Mouse (Mus musculus): ENCODE data around the gene Vmn1r33. TPM values are rescaled to one million over a fixed set of nuclear protein-coding genes. Genes with fewer than 3 reads are reported as not detected.
"Not testable (repeated sequence)": the region's sequence is repeated elsewhere in the genome, so short reads cannot be mapped to it uniquely, and the experiment has no call there.

The Vmn1r33 gene
- not detected for total RNA-seq (2021)
- long read RNA-seq, experiment 1: 0 reads
- long read RNA-seq, experiment 2: 0 reads

GRCm38 (mm10) chr6:66618182-66618581 lies at the start of gene Vmn1r33:
Gene Vmn1r33 (minus strand): TSS chr6:66618282.
- not testable (repeated sequence) for DNase-seq (ENCODE audit: low spot score in 2 of 2)

GRCm38 (mm10) chr6:66643779-66644178 lies 25.7 kb upstream of the Vmn1r33 start, which contains the start of gene Vmn1r34:
Gene Vmn1r34 (minus strand): TSS chr6:66643879.
- DNase-seq (ENCODE audit: low spot score in 2 of 2): no peak

- no peak for DNase-seq (ENCODE audit: low spot score in 2 of 2)
Measured at GRCm38 (mm10) chr6:66595804-66596203, 22.3 kb downstream of the Vmn1r33 start.

Other genes with a start within 250 kb of the Vmn1r33 start
- 1 to 10 TPM; 8.9 to 9.2 TPM for gene Mad2l1, start 82.9 kb downstream of the Vmn1r33 start, total RNA-seq (2021)
- not detected for gene Vmn1r32, start 58.2 kb downstream of the Vmn1r33 start, total RNA-seq (2021)
- not detected for gene Vmn1r34, start 25.6 kb upstream of the Vmn1r33 start, total RNA-seq (2021)
- gene Vmn1r35, start 67.6 kb upstream of the Vmn1r33 start, total RNA-seq (2021): not detected
- gene Vmn1r36, start 100.9 kb upstream of the Vmn1r33 start, total RNA-seq (2021): not detected
- not detected for gene Vmn1r37, start 111.1 kb upstream of the Vmn1r33 start, total RNA-seq (2021)
- gene Vmn1r38, start 164.3 kb upstream of the Vmn1r33 start, total RNA-seq (2021): not detected
- not detected for gene Vmn1r39, start 192.3 kb upstream of the Vmn1r33 start, total RNA-seq (2021)

Data from left cerebral cortex, adult 18-20 months (tissue).